Mouse (Mus musculus) ovary, adult 2 months (tissue): ENCODE results near the gene Zfp729b. TPM values are rescaled to one million over a fixed set of nuclear protein-coding genes. Genes with fewer than 3 reads are reported as not detected.

Experiments
- polyA plus RNA-seq: library from polyadenylated mRNA; depleted of rRNA; stranded (reverse); fragments of >200 nt; gene quantifications from 2 replicates; pipeline ENCODE4 v1.2.3, GENCODE M21; 2012; rRNA removed

Gene Zfp729b
- 0.05 and 0.14 TPM in 2 replicates for polyA plus RNA-seq

GRCm38 (mm10) chr13:67609066-67609876, at the start of gene Zfp729b:
TSS of gene Zfp729b (minus strand) at chr13:67609707.

GRCm38 (mm10) chr13:67637294-67638007, 27.9 kb upstream of the Zfp729b start, which contains the start of the genes Gm49345 and Zfp729a:
TSS of gene Gm49345 (minus strand) at chr13:67637769.
TSS of gene Zfp729a (minus strand) at chr13:67637791.

GRCm38 (mm10) chr13:67553730-67554129, 55.8 kb downstream of the Zfp729b start, which contains the start of gene Zfp748:
TSS of gene Zfp748 (minus strand) at chr13:67553830.

Other genes with a start within 250 kb of the Zfp729b start
- not detected in 2 replicates for gene Gm28044, start 249.2 kb downstream of the Zfp729b start, polyA plus RNA-seq
- gene Zfp953, start 249.1 kb downstream of the Zfp729b start, polyA plus RNA-seq, result 0.10 and 0.12 TPM in 2 replicates
- not detected in 2 replicates for gene Gm28041, start 234.0 kb downstream of the Zfp729b start, polyA plus RNA-seq
- 0.05 and 0.34 TPM in 2 replicates for gene Zfp456, start 233.9 kb downstream of the Zfp729b start, polyA plus RNA-seq
- gene Zfp429, start 209.9 kb downstream of the Zfp729b start, polyA plus RNA-seq, result 0.67 and 0.81 TPM in 2 replicates
- 0.20 and 0.44 TPM in 2 replicates for gene Zfp459, start 188.3 kb downstream of the Zfp729b start, polyA plus RNA-seq
- 0.49 and 0.68 TPM in 2 replicates for gene Zfp874a, start 158.1 kb downstream of the Zfp729b start, polyA plus RNA-seq
- 2.3 and 2.8 TPM in 2 replicates for gene Zfp874b, start 125.4 kb downstream of the Zfp729b start, polyA plus RNA-seq
- gene Zfp58, start 109.2 kb downstream of the Zfp729b start, polyA plus RNA-seq, result 0.70 and 0.79 TPM in 2 replicates
- gene Gm26965, start 83.6 kb downstream of the Zfp729b start, polyA plus RNA-seq, result not detected in 2 replicates
- 12.3 and 25.6 TPM in 2 replicates for gene Zfp87, start 83.5 kb downstream of the Zfp729b start, polyA plus RNA-seq
- 3.1 and 4.7 TPM in 2 replicates for gene Zfp748, start 55.9 kb downstream of the Zfp729b start, polyA plus RNA-seq
- not detected in 2 replicates for gene Gm49345, start 28.1 kb upstream of the Zfp729b start, polyA plus RNA-seq
- 0.46 and 1.1 TPM in 2 replicates for gene Zfp729a, start 28.1 kb upstream of the Zfp729b start, polyA plus RNA-seq
- gene Zfp738, start 77.4 kb upstream of the Zfp729b start, polyA plus RNA-seq, result 2.9 and 3.4 TPM in 2 replicates
- gene Zfp65, start 119.5 kb upstream of the Zfp729b start, polyA plus RNA-seq, result 0.31 and 0.92 TPM in 2 replicates
- gene Zfp85, start 145.5 kb upstream of the Zfp729b start, polyA plus RNA-seq, result 0.07 and 0.14 TPM in 2 replicates
- 0.61 and 0.90 TPM in 2 replicates for gene Zfp493, start 170.0 kb upstream of the Zfp729b start, polyA plus RNA-seq
- gene Zfp273, start 204.0 kb upstream of the Zfp729b start, polyA plus RNA-seq, result 0.14 and 0.58 TPM in 2 replicates
- 0.35 TPM in 1 of 2 replicates, not detected in the other for gene Gm10037, start 221.4 kb upstream of the Zfp729b start, polyA plus RNA-seq